Comparison of ENCODE assay signal across 8 mouse cellular contexts in the genomic region with DNA sequence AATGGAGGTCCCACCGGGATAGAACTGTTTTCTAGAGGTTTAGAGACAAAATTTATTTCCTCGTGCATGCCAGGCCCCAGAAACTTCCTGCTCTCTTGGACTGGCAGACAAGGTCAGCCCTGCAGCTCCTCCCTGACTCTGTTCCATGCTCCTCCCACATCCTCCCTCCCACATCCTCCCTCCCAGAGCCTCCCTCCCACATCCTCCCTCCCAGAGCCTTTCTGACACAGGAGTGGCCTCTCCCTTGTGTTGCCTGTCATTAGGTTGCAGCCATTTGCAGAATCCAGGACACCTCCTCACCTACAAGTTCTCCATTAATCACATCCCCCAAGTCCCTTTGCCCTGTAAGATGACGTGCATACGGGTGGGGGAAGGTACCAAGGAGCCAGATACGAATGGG.
A peak's percentile ranks its signal among the peaks of the same experiment; 100 is the strongest.
DNase-seq lines count a peak whose midpoint lies in the region; ATAC-seq and TF ChIP-seq lines count a peak whose summit lies in the region.
"Had no signal": no experiment of that assay in that cellular context is flagged by ENCODE, and none has a peak within 500 bp of the region (broad histone marks: within the 10 kb centered on the region; RNA-seq: fewer than 3 reads in every experiment).

No protein-coding gene starts in this region.

- no peaks in the 10 kb centered on the region for H3K9me3 ChIP-seq in heart, embryonic 10.5 days
- H3K9me3 ChIP-seq in forebrain, embryonic 16.5 days (ENCODE audit: control insufficient read depth, low read length), result no peaks in the 10 kb centered on the region
- H3K9me3 ChIP-seq: neural tube, embryonic 13.5 days had no signal

- H3K4me3 ChIP-seq in heart, embryonic 10.5 days, result no peak overlapping the region
- H3K4me3 ChIP-seq in forebrain, embryonic 16.5 days (replicated peaks; ENCODE audit: low read length), result no peak overlapping the region
- H3K4me3 ChIP-seq in thymus, adult 2 months (ENCODE audit: control insufficient read depth, insufficient read depth, low read length), result no peak overlapping the region
- H3K4me3 ChIP-seq: neural tube, embryonic 13.5 days had no signal

- no peak for TF ChIP-seq CTCF in thymus, adult 2 months (IDR thresholded peaks at IDR 0.05; ENCODE audit: borderline replicate concordance, control insufficient read depth, extremely low read depth, insufficient read depth, low read length, poor library complexity)

- H3K36me3 ChIP-seq in heart, embryonic 10.5 days, result no peaks in the 10 kb centered on the region
- no peaks in the 10 kb centered on the region for H3K36me3 ChIP-seq in forebrain, embryonic 16.5 days (ENCODE audit: control insufficient read depth, insufficient read depth)
- no peaks in the 10 kb centered on the region for H3K36me3 ChIP-seq in thymus, adult 2 months (ENCODE audit: control insufficient read depth, insufficient read depth, low read length)
- H3K36me3 ChIP-seq: neural tube, embryonic 13.5 days had no signal

- no peaks in the 10 kb centered on the region for H3K27me3 ChIP-seq in heart, embryonic 10.5 days (ENCODE audit: insufficient read depth, poor library complexity, severe bottlenecking)
- H3K27me3 ChIP-seq in forebrain, embryonic 16.5 days (replicated peaks; ENCODE audit: control insufficient read depth, insufficient read depth, low read length), result no peaks in the 10 kb centered on the region
- H3K27me3 ChIP-seq in thymus, adult 2 months (ENCODE audit: control insufficient read depth, insufficient read depth, low read length), result no peaks in the 10 kb centered on the region
- H3K27me3 ChIP-seq: neural tube, embryonic 13.5 days had no signal

- WGBS in heart, embryonic 10.5 days, result 54% methylated on average over 5 of the region's 5 CpGs
- 38% methylated on average over 5 of the region's 5 CpGs for WGBS in forebrain, embryonic 16.5 days
- WGBS in thymus, adult 2 months, result 57% methylated on average over 5 of the region's 5 CpGs

- H3K27ac ChIP-seq in heart, embryonic 10.5 days, result no peak overlapping the region; the same call in 1 of the 2 replicates
- H3K27ac ChIP-seq in forebrain, embryonic 16.5 days (ENCODE audit: low read length), result no peak overlapping the region
- no peak overlapping the region for H3K27ac ChIP-seq in thymus, adult 2 months (ENCODE audit: control insufficient read depth, insufficient read depth, low read length)
- H3K27ac ChIP-seq: neural tube, embryonic 13.5 days had no signal

- H3K4me1 ChIP-seq in heart, embryonic 10.5 days, result peaks cover 9% of the 10 kb centered on the region; the same call in 1 of the 2 replicates
- no peaks in the 10 kb centered on the region for H3K4me1 ChIP-seq in forebrain, embryonic 16.5 days (replicated peaks; ENCODE audit: control insufficient read depth, insufficient read depth, low read length)
- H3K4me1 ChIP-seq in thymus, adult 2 months (replicated peaks; ENCODE audit: control insufficient read depth, insufficient read depth, low read length), result no peaks in the 10 kb centered on the region

- ATAC-seq in forebrain, embryonic 16.5 days, result no peak

- H3K4me2 ChIP-seq in forebrain, embryonic 16.5 days (ENCODE audit: low read length), result no peak overlapping the region
- H3K4me2 ChIP-seq: neural tube, embryonic 13.5 days had no signal

- no peak for TF ChIP-seq POLR2A in thymus, adult 2 months (IDR thresholded peaks at IDR 0.05; ENCODE audit: control insufficient read depth, extremely low read depth, insufficient read depth, low read length, poor library complexity)

- H3K9ac ChIP-seq in forebrain, embryonic 16.5 days (replicated peaks; ENCODE audit: low read depth, low read length), result no peak overlapping the region
- H3K9ac ChIP-seq: neural tube, embryonic 13.5 days had no signal

- DNase-seq in 3T3-L1 (ENCODE audit: low read depth, low spot score), result peak; percentile 66
- peak; percentile 19 for DNase-seq in Muller cell, postnatal 12 days (ENCODE audit: inconsistent ontology term)
- DNase-seq in heart, embryonic 10.5 days (ENCODE audit: low spot score), result peak; percentile 76
- peak; percentile 76 to 82 for DNase-seq in kidney, postnatal 4 days
- no peak for DNase-seq in right cerebral cortex, postnatal 4 days
- no peak for DNase-seq in thymus, adult 2 months

Comparison
In these comparisons a context has a peak if more than half of its experiments do, and no peak if none do; other contexts are left out.
1. DNase-seq: peak in 3T3-L1 (single experiment), Muller cell, postnatal 12 days (single experiment), heart, embryonic 10.5 days (single experiment) and kidney, postnatal 4 days (2 of 2); none in right cerebral cortex, postnatal 4 days (single experiment) and thymus, adult 2 months (single experiment).